Mouse (Mus musculus) MEL-GATA-1-ER (cell line): Measurements from ENCODE around the gene Vmn2r11.
"Not testable (repeated sequence)": the region's sequence is repeated elsewhere in the genome, so short reads cannot be mapped to it uniquely, and the experiment has no call there.

ENCODE experiments used
- DNase-seq: peaks from one replicate; pipeline ENCODE4 v3.0.0-alpha.2; 2012; ENCODE audit warnings: low read depth; ENCODE audit errors: extremely low read depth

Gene Vmn2r11

GRCm38 (mm10) chr5:109059469-109059868, at the start of gene Vmn2r11:
Gene Vmn2r11, minus strand, starts transcription at chr5:109059569.
- not testable (repeated sequence) for DNase-seq

DNA sequence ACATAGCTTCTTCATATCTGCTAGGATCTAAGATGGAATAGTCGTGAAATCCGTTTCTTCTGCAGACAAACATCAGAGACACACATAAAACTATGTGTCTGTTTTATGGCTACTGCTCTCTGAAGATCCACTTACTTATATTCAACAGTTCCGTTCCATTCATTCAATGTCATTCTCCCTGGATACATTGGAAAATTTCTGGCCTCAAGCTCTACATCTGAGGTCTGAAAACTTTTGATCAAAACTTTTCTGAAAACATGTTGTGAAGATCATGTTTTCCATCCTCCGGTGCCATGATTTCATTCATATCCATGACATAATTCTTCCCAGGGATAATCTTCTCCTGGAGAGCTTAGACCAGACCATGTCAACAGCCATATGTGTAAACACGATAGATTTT, 38.5 kb upstream of the Vmn2r11 start, which contains the start of gene Vmn2r12:
Vmn2r12 (minus strand) TSS at position 101 of the 400 bp plus-strand sequence.
- DNase-seq: not testable (repeated sequence)

DNA sequence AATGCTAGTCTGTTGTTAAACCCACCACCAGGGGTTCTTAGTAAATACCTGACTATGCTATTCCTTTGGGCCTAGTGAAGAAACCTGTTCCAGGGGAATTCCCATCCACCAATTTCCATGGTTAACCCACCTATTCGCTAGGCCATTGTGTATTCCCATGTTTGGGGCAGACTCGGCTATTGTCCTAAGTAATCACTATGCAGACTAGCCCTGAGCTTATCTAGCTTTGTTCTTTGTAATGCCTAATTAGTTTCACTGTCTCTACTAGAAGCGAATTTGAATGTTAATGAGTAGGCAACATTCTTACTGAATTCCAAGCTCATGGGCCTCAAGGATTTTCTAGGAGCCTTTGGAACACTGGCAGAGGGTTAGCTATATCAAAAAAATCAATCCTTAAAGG, 37.1 kb upstream of the Vmn2r11 start:
- DNase-seq: not testable (repeated sequence)

DNA sequence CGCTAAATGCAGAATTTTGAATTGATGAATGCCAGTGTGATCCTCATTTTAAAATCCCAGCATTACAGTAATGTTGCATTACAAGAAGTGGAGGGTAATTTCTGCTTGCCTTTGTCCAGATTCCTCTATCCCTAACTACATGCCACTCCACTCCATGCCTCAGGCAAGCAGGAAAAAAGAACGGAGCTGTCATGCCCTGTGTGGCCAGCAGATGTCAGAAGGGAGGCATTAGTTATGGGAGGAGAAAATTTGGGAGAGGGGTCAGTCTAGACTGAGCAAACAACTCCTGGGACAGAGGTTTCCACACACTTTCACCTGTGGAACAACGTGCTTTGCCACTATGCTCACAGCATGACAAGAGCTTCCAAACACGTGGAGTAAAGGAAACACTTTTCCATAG, 12.6 kb upstream of the Vmn2r11 start:
- not testable (repeated sequence) for DNase-seq

DNA sequence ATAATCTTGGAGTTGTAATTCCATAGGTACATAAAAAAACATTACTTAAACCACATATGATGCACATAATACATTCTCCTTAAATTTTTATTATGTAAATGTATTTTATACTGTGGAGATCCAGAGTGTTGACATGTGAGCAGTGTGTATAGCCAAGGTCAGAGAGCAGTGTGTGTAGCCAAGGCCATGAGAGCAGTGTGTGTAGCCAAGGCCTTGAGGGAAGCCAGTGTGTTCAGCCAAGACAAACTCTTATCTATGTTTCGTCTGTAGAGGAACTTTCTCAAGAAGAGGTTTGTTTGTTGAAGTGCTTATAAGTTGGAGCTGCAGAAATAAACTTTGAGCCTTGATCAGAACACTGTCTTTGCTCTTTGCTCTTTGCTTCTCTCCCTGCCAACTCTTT, 4.1 kb downstream of the Vmn2r11 start:
- DNase-seq: no peak

GRCm38 (mm10) chr5:109032591-109032990, 26.8 kb downstream of the Vmn2r11 start:
- DNase-seq: no peak

DNA sequence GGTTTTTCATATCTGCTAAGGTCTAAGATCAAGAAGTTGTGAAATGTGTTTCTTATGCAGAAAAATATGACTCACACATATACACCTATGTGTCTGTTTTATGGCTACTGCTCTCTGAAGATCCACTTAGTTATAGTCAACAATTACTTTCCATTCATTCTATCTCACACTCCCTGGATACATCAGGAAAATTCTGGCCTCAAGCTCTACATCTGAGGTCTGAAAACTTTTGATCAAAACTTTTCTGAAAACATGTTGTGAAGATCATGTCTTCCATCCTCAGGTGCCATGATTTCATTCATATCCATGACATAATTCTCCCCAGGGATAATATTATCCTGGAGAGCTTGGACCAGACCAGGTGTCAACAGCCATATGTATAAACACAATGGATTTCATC, 52.9 kb downstream of the Vmn2r11 start, which contains the start of gene Vmn2r10:
Vmn2r10 (minus strand) TSS at position 101 of the 400 bp plus-strand sequence.
- DNase-seq: not testable (repeated sequence)
